Mouse (Mus musculus): ENCODE data around the gene Paqr7.

- no peak for TF ChIP-seq CTCF (IDR thresholded peaks at IDR 0.05; ENCODE audit: extremely low read depth, insufficient read depth, low read length)
- no peak for TF ChIP-seq POLR2A (IDR thresholded peaks at IDR 0.05; ENCODE audit: extremely low read depth, insufficient read depth, low read length)
Measured at GRCm38 (mm10) chr4:134518541-134518940, 22.0 kb downstream of the Paqr7 start.

Measured in cortical plate, adult 2 months (tissue).